Mouse (Mus musculus): ENCODE measurements around the gene Olfr605. TPM values are rescaled to one million over a fixed set of nuclear protein-coding genes. Genes with fewer than 3 reads are reported as not detected.
"Not testable (repeated sequence)": the region's sequence is repeated elsewhere in the genome, so short reads cannot be mapped to it uniquely, and the experiment has no call there.

The Olfr605 gene
- polyA plus RNA-seq (2012; rRNA removed), result not detected in 2 replicates

DNA sequence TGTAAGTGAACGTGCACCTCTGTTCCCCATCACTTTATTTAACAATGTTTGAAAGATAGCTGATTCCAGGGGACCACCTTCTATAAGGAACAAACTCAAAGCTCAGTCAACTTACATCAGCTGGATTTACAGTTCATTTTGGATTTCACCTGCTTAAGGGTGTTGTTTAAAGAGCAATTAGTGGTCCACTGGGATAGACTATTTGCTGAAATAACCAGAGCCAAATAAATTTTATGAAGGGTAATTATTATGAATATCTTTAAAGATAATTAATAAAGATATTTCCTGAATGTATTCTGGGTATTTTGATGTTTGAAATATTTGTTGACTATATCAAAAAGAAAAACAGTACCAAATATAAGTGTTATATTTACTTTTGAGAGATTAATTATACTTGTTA lies at the start of gene Olfr605:
Olfr605 (minus strand) TSS at position 101 of the 400 bp plus-strand sequence.
- no peaks in the 10 kb centered on the region for H3K36me3 ChIP-seq (ENCODE audit: control insufficient read depth, insufficient read depth, low read length)
- DNase-seq (ENCODE audit: low read depth in 1 of 2, low spot score in 2 of 2), result no peak
- H3K4me3 ChIP-seq (ENCODE audit: extremely low read depth, insufficient read depth, insufficient read length), result no peak within 1 kb of the TSS
- TF ChIP-seq POLR2A (IDR thresholded peaks at IDR 0.05; ENCODE audit: low read depth, low read length) (no peak), CTCF (IDR thresholded peaks at IDR 0.05; ENCODE audit: extremely low read depth, insufficient read depth, insufficient read length, insufficient replicate concordance) (no peak)
- no peaks in the 10 kb centered on the region for H3K4me1 ChIP-seq (ENCODE audit: control insufficient read depth, insufficient read depth, insufficient read length)
- H3K27me3 ChIP-seq (ENCODE audit: control insufficient read depth, insufficient read depth, low read length), result no peaks in the 10 kb centered on the region
- no peak within 1 kb of the TSS for H3K27ac ChIP-seq (ENCODE audit: insufficient read depth, low read length)
- 91% methylated on average over 1 of the region's 1 CpGs for WGBS

DNA sequence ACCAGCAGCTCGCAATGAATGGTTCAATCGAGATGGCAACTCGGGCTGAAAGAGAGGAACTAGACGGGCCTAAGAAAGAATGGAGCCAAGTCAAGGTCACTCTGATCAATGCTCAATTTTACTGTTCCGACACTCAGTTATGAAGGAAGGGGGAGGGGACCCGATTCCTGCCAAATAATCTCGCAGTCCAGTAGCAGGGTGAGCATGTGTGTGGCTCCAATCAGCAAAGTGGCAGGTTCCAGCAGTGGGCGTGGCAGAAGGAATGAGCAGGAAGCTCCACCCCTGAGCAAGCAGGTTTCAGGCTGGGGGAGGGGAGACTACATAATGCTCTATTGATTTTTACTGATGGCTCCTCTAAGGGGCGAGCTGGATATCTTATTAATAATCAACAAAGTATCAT lies 31.9 kb upstream of the Olfr605 start:
- DNase-seq (ENCODE audit: low read depth in 1 of 2, low spot score in 2 of 2); H3K27ac ChIP-seq (ENCODE audit: insufficient read depth, low read length); H3K4me3 ChIP-seq (ENCODE audit: extremely low read depth, insufficient read depth, insufficient read length); H3K36me3 ChIP-seq (ENCODE audit: control insufficient read depth, insufficient read depth, low read length); H3K4me1 ChIP-seq (ENCODE audit: control insufficient read depth, insufficient read depth, insufficient read length); H3K27me3 ChIP-seq (ENCODE audit: control insufficient read depth, insufficient read depth, low read length): not testable (repeated sequence)
- 90% methylated on average over 9 of the region's 9 CpGs for WGBS

DNA sequence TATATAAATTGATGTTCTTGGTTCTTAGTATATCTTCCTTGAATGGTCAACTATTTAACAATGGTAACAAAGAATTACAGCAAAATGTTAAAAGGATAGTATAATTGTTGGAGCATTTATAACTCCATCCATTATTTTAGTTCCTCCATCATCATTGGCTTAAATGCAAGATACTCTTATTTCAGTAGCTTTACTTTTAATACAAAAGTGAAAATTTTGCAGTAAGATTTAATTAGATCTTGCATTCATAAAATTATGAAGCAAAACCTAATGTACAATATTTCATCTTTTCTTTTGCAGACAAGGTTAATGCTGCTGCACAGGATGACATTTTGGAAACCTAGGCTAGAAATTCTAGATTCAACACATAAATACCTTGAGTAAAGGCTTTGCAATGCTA lies 24.3 kb upstream of the Olfr605 start, which contains the start of gene Olfr608:
Olfr608 (plus strand) TSS at position 301 of the 400 bp plus-strand sequence.
- no peak for DNase-seq (ENCODE audit: low read depth in 1 of 2, low spot score in 2 of 2)
- no peak within 1 kb of the TSS for H3K4me3 ChIP-seq (ENCODE audit: extremely low read depth, insufficient read depth, insufficient read length)
- H3K4me1 ChIP-seq (ENCODE audit: control insufficient read depth, insufficient read depth, insufficient read length), result no peaks in the 10 kb centered on the region
- H3K27ac ChIP-seq (ENCODE audit: insufficient read depth, low read length), result no peak within 1 kb of the TSS
- no peaks in the 10 kb centered on the region for H3K36me3 ChIP-seq (ENCODE audit: control insufficient read depth, insufficient read depth, low read length)
- TF ChIP-seq CTCF (IDR thresholded peaks at IDR 0.05; ENCODE audit: extremely low read depth, insufficient read depth, insufficient read length, insufficient replicate concordance) (no peak), POLR2A (IDR thresholded peaks at IDR 0.05; ENCODE audit: low read depth, low read length) (no peak)
- H3K27me3 ChIP-seq (ENCODE audit: control insufficient read depth, insufficient read depth, low read length), result no peaks in the 10 kb centered on the region

DNA sequence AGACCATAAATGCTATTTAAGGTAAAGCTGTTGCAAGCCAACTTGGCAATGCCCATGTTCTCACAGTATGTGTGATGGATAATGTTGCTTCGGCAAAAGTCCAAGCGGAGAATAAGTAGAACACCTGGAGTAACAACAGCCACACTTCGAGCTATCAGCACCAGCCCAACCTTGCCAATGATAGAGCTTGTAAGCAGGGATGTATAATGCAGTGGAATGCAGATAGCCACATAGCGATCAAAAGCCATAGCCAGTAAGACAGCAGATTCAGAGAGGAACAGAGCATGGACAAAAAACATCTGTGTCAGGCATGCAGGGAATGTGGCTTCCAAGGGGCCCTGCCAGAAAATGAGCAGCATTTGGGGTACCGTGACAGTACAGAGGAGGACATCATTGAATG lies 15.4 kb upstream of the Olfr605 start:
- Histone ChIP-seq H3K4me3 (ENCODE audit: extremely low read depth, insufficient read depth, insufficient read length) (no peak overlapping the region), H3K27ac (ENCODE audit: insufficient read depth, low read length) (no peak overlapping the region)
- 93% methylated on average over 5 of the region's 5 CpGs for WGBS

DNA sequence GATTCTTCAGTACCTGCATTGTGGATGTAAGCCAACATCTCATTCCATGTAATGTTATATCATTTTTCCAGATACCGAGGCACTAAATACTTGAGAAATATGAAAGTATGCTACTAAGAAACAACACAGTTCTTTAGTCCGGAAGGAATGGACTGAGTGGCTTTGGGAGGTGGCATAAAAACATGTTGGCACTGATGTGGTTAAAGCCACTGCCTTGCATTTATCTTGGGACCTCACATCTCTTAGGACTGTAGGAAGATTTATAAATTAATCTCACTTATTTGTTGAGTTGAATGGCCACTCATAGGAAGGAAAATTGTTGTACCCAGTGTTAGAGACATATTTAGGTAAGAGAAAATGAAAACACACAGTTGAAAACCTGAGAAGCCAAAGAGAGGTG lies 3.5 kb upstream of the Olfr605 start, which contains the start of gene Olfr606:
Olfr606 (plus strand) TSS at position 301 of the 400 bp plus-strand sequence.
- no peaks in the 10 kb centered on the region for H3K36me3 ChIP-seq (ENCODE audit: control insufficient read depth, insufficient read depth, low read length)

More for the DNA sequence above, 15.4 kb upstream of the Olfr605 start:
- Histone ChIP-seq H3K36me3 (ENCODE audit: control insufficient read depth, insufficient read depth, low read length) (no peaks in the 10 kb centered on the region), H3K27me3 (ENCODE audit: control insufficient read depth, insufficient read depth, low read length) (no peaks in the 10 kb centered on the region), H3K4me1 (ENCODE audit: control insufficient read depth, insufficient read depth, insufficient read length) (no peaks in the 10 kb centered on the region)
- no peak for TF ChIP-seq POLR2A (IDR thresholded peaks at IDR 0.05; ENCODE audit: low read depth, low read length)
- no peak for TF ChIP-seq CTCF (IDR thresholded peaks at IDR 0.05; ENCODE audit: extremely low read depth, insufficient read depth, insufficient read length, insufficient replicate concordance)
- no peak for DNase-seq (ENCODE audit: low read depth in 1 of 2, low spot score in 2 of 2)

DNA sequence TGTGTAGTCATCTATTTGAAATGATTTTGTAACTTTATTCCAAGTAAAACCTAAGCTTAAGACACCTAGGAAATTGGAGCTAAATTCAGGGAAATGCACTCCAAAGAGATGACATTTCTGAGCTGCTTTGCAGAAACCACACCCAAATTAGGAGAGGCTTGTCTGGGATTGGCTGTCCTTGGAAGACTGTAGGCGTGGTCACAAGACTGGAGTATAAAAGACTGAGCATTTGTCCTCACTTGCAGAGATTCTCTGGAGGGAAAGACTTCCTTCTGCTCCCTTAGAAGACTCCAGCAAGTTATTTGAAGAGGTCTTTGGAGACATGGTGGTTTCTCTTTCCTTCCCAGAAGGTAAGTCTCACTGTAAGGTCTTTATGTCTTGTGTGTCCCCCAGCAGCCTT lies 30.5 kb downstream of the Olfr605 start, which contains the start of gene Usp17lc:
Usp17lc (plus strand) TSS at position 301 of the 400 bp plus-strand sequence.
- not testable (repeated sequence) for H3K27me3 ChIP-seq (ENCODE audit: control insufficient read depth, insufficient read depth, low read length); H3K36me3 ChIP-seq (ENCODE audit: control insufficient read depth, insufficient read depth, low read length); H3K4me1 ChIP-seq (ENCODE audit: control insufficient read depth, insufficient read depth, insufficient read length); H3K4me3 ChIP-seq (ENCODE audit: extremely low read depth, insufficient read depth, insufficient read length); DNase-seq (ENCODE audit: low read depth in 1 of 2, low spot score in 2 of 2); H3K27ac ChIP-seq (ENCODE audit: insufficient read depth, low read length)
- 50% methylated on average over 1 of the region's 1 CpGs for WGBS

More for the DNA sequence above, 3.5 kb upstream of the Olfr605 start, which contains the start of gene Olfr606:
- DNase-seq (ENCODE audit: low read depth in 1 of 2, low spot score in 2 of 2), result no peak
- Histone ChIP-seq H3K27ac (ENCODE audit: insufficient read depth, low read length) (no peak within 1 kb of the TSS), H3K27me3 (ENCODE audit: control insufficient read depth, insufficient read depth, low read length) (no peaks in the 10 kb centered on the region), H3K4me3 (ENCODE audit: extremely low read depth, insufficient read depth, insufficient read length) (no peak within 1 kb of the TSS), H3K4me1 (ENCODE audit: control insufficient read depth, insufficient read depth, insufficient read length) (no peaks in the 10 kb centered on the region)
- TF ChIP-seq POLR2A (IDR thresholded peaks at IDR 0.05; ENCODE audit: low read depth, low read length), result no peak
- TF ChIP-seq CTCF (IDR thresholded peaks at IDR 0.05; ENCODE audit: extremely low read depth, insufficient read depth, insufficient read length, insufficient replicate concordance), result no peak
- 94% methylated on average over 2 of the region's 2 CpGs for WGBS

DNA sequence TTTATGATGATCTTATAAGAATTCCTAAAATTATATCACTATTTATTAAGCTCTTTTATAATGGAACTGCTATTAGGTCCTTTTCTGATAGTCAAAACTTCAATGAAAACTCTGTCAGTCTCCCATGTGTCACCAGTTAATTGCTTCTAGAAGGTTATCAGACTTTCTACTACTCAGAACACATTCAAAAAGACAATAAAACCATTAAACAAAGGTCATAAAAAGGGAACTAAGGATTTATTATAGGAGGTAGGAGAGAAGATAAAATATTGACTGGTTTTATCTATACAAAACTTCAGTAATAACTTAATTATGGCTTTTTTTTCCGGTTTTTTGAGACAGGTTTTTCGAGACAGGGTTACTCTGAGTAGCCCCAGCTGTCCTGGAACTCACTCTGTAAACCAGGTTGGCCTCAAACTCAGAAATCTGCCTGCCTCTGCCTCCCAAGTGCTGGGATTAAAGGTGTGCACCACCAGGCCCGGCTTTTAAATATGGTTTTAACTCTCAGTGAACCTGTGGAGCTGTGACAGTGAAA lies 38.7 kb downstream of the Olfr605 start:
- not testable (repeated sequence) for H3K4me1 ChIP-seq (ENCODE audit: control insufficient read depth, insufficient read depth, insufficient read length); H3K27ac ChIP-seq (ENCODE audit: insufficient read depth, low read length); H3K27me3 ChIP-seq (ENCODE audit: control insufficient read depth, insufficient read depth, low read length); DNase-seq (ENCODE audit: low read depth in 1 of 2, low spot score in 2 of 2); H3K36me3 ChIP-seq (ENCODE audit: control insufficient read depth, insufficient read depth, low read length); H3K4me3 ChIP-seq (ENCODE audit: extremely low read depth, insufficient read depth, insufficient read length)
- WGBS, result 71% methylated on average over 3 of the region's 3 CpGs
